Mouse (Mus musculus) CH12.LX (cell line): ENCODE results near the gene Ube4b. TPM values are rescaled to one million over a fixed set of nuclear protein-coding genes. Genes with fewer than 3 reads are reported as not detected.

Experiments
- DNase-seq: peaks from one replicate; pipeline ENCODE4 v3.0.0-alpha.2; 2013; ENCODE audit errors: extremely low read depth
- H3K27ac ChIP-seq: 2 replicates; pipeline ENCODE4 v1.5.1; 2012; ENCODE audit warnings: low read depth, mild to moderate bottlenecking, control low read depth, moderate library complexity; ENCODE audit not compliant: insufficient read depth
- H3K27me3 ChIP-seq: replicated peaks from 2 replicates; pipeline ENCODE3; 2012; ENCODE audit warnings: inconsistent platforms
- H3K36me3 ChIP-seq, 2 experiments: replicated peaks in 1 of 2; 2 replicates each; pipeline versions ENCODE3 to v1.6.1; 2012; ENCODE audit warnings: inconsistent platforms in 1 of 2, low read length in 1 of 2, mild to moderate bottlenecking in 1 of 2, mixed read lengths in 1 of 2, moderate library complexity in 1 of 2; ENCODE audit not compliant: control insufficient read depth in 1 of 2, insufficient read depth in 1 of 2
- H3K4me1 ChIP-seq, 2 experiments: 2 replicates each; pipeline ENCODE4 v1.6.1; 2012; ENCODE audit warnings: inconsistent platforms in 1 of 2, moderate library complexity in 1 of 2; ENCODE audit not compliant: insufficient read depth in 2 of 2, control insufficient read depth in 1 of 2
- H3K4me2 ChIP-seq: 2 replicates; pipeline ENCODE4 v1.6.1; 2012; ENCODE audit warnings: low read depth, mild to moderate bottlenecking, control low read depth; ENCODE audit not compliant: poor library complexity, insufficient read depth, severe bottlenecking
- H3K4me3 ChIP-seq, 3 experiments: fragments of 150-350 bp in 1 of 3; sonication (generic) in 1 of 3; replicated peaks in 1 of 3; 2 replicates each; pipeline versions ENCODE3 to v1.5.1; 2011 to 2012; ENCODE audit warnings: low read depth in 2 of 3, low read length in 2 of 3, mild to moderate bottlenecking in 2 of 3, moderate library complexity in 2 of 3, control low read depth in 1 of 3, improper control_type of control experiment in 1 of 3, inconsistent platforms in 1 of 3, mixed read lengths in 1 of 3; ENCODE audit not compliant: poor library complexity in 1 of 3
- H3K79me2 ChIP-seq: replicated peaks from 2 replicates; pipeline ENCODE4 v1.6.1; 2012; ENCODE audit warnings: mild to moderate bottlenecking, moderate library complexity; ENCODE audit not compliant: control insufficient read depth, poor library complexity, insufficient read depth, severe bottlenecking; ENCODE audit errors: extremely low read depth
- H3K9ac ChIP-seq: 2 replicates; pipeline ENCODE4 v1.6.1; 2012; ENCODE audit warnings: low read depth, mild to moderate bottlenecking, control low read depth, moderate library complexity; ENCODE audit not compliant: insufficient read depth
- H3K9me3 ChIP-seq: replicated peaks from 2 replicates; pipeline ENCODE3; 2012; ENCODE audit warnings: low read length, inconsistent platforms, mixed read lengths
- BHLHE40 ChIP-seq: IDR thresholded peaks from 2 replicates; pipeline ENCODE4 v1.6.1; 2011; ENCODE audit warnings: mild to moderate bottlenecking, low read depth, low read length, improper control_type of control experiment
- CHD2 ChIP-seq: IDR thresholded peaks from 2 replicates; pipeline ENCODE4 v1.6.1; 2011; ENCODE audit warnings: low read length, improper control_type of control experiment
- CTCF ChIP-seq, 2 experiments: IDR thresholded peaks in 1 of 2; conservative IDR thresholded peaks in 1 of 2; 2 replicates each; pipeline ENCODE4 v1.5.1; 2011 to 2012; ENCODE audit warnings: low read depth in 2 of 2, low read length in 2 of 2, improper control_type of control experiment in 1 of 2, inconsistent platforms in 1 of 2, mild to moderate bottlenecking in 1 of 2, moderate library complexity in 1 of 2
- E2F4 ChIP-seq: IDR thresholded peaks from 2 replicates; pipeline ENCODE4 v1.6.1; 2011; ENCODE audit warnings: low read depth, low read length, improper control_type of control experiment; ENCODE audit not compliant: insufficient replicate concordance
- ELF1 ChIP-seq: IDR thresholded peaks from 2 replicates; pipeline ENCODE4 v1.6.1; 2014; ENCODE audit warnings: low read depth, mild to moderate bottlenecking, inconsistent platforms, low read length, improper control_type of control experiment
- ETS1 ChIP-seq: conservative IDR thresholded peaks from 2 replicates; pipeline ENCODE4 v1.6.1; 2012; ENCODE audit warnings: low read depth, mild to moderate bottlenecking, inconsistent platforms, low read length, improper control_type of control experiment, moderate library complexity
- JUN ChIP-seq: IDR thresholded peaks from 2 replicates; pipeline ENCODE4 v1.6.1; 2011; ENCODE audit warnings: low read depth, mild to moderate bottlenecking, low read length, improper control_type of control experiment, moderate library complexity; ENCODE audit not compliant: insufficient read depth
- JUND ChIP-seq: conservative IDR thresholded peaks from 2 replicates; pipeline ENCODE4 v1.6.1; 2011; ENCODE audit warnings: low read depth, low read length, improper control_type of control experiment
- KAT2A ChIP-seq: IDR thresholded peaks from 2 replicates; pipeline ENCODE4 v1.6.1; 2012; ENCODE audit warnings: low read length, improper control_type of control experiment, inconsistent platforms; ENCODE audit not compliant: insufficient replicate concordance
- MEF2A ChIP-seq: IDR thresholded peaks from 2 replicates; pipeline ENCODE4 v1.6.1; 2014; ENCODE audit warnings: low read depth, mild to moderate bottlenecking, inconsistent platforms, low read length, improper control_type of control experiment, borderline replicate concordance
- MXI1 ChIP-seq: IDR thresholded peaks from 2 replicates; pipeline ENCODE4 v1.6.1; 2011; ENCODE audit warnings: mild to moderate bottlenecking, low read depth, low read length, improper control_type of control experiment
- MYC ChIP-seq: IDR thresholded peaks from 2 replicates; pipeline ENCODE4 v1.6.1; 2011; ENCODE audit warnings: low read depth, mild to moderate bottlenecking, improper control_type of control experiment, low read length
- NELFE ChIP-seq: IDR thresholded peaks from 2 replicates; pipeline ENCODE4 v1.6.1; 2011; ENCODE audit warnings: low read depth, low read length, improper control_type of control experiment
- NRF1 ChIP-seq: IDR thresholded peaks from 2 replicates; pipeline ENCODE4 v1.6.1; 2014; ENCODE audit warnings: low read depth, mild to moderate bottlenecking, inconsistent platforms, low read length, improper control_type of control experiment, moderate library complexity
- PAX5 ChIP-seq: IDR thresholded peaks from 2 replicates; pipeline ENCODE4 v1.6.1; 2012; ENCODE audit warnings: low read length, inconsistent platforms, mixed read lengths
- POLR2AphosphoS2 ChIP-seq: IDR thresholded peaks from 2 replicates; pipeline ENCODE4 v1.6.1; 2011; ENCODE audit warnings: low read depth, low read length, improper control_type of control experiment
- RAD21 ChIP-seq: IDR thresholded peaks from 2 replicates; pipeline ENCODE4 v1.6.1; 2011; ENCODE audit warnings: low read depth, mild to moderate bottlenecking, low read length, improper control_type of control experiment, moderate library complexity
- RCOR1 ChIP-seq: conservative IDR thresholded peaks from 2 replicates; pipeline ENCODE4 v1.6.1; 2012; ENCODE audit warnings: low read depth, mild to moderate bottlenecking, inconsistent platforms, low read length, improper control_type of control experiment
- SIN3A ChIP-seq: IDR thresholded peaks from 2 replicates; pipeline ENCODE4 v1.6.1; 2012; ENCODE audit warnings: low read length, improper control_type of control experiment, inconsistent platforms
- SMC3 ChIP-seq: IDR thresholded peaks from 2 replicates; pipeline ENCODE4 v1.6.1; 2011; ENCODE audit warnings: low read depth, low read length, improper control_type of control experiment
- TCF12 ChIP-seq: IDR thresholded peaks from 2 replicates; pipeline ENCODE4 v1.6.1; 2014; ENCODE audit warnings: low read depth, mild to moderate bottlenecking, inconsistent platforms, low read length, improper control_type of control experiment
- USF2 ChIP-seq: conservative IDR thresholded peaks from 2 replicates; pipeline ENCODE4 v1.6.1; 2011; ENCODE audit warnings: low read depth, low read length, improper control_type of control experiment
- ZC3H11A ChIP-seq: IDR thresholded peaks from 2 replicates; pipeline ENCODE4 v1.6.1; 2012; ENCODE audit warnings: low read depth, mild to moderate bottlenecking, inconsistent platforms, low read length, improper control_type of control experiment
- ZMIZ1 ChIP-seq: IDR thresholded peaks from 2 replicates; pipeline ENCODE4 v1.6.1; 2012; ENCODE audit warnings: low read depth, mild to moderate bottlenecking, inconsistent platforms, low read length, improper control_type of control experiment
- dilution Hi-C: fragments of 300-500 bp; cut with MboI; formaldehyde crosslinking; loops from 2 replicates; pipeline ENCODE4 v1.14.3; 2020; ENCODE audit warnings: low sequenced_read_pairs; ENCODE audit not compliant: extremely low pct_unique_long_range_greater_than_20kb, extremely low pct_ligation_motif_present
- in situ Hi-C: fragments of 300-500 bp; cut with MboI; formaldehyde crosslinking; loops from 3 replicates; pipeline ENCODE4 v1.14.3; 2019; ENCODE audit warnings: low sequenced_read_pairs, low pct_ligation_motif_present, low pct_unique_long_range_greater_than_20kb, mixed read lengths
- polyA plus RNA-seq: library from polyadenylated mRNA; unstranded; fragments of >175 nt; gene quantifications from 2 replicates; pipeline ENCODE4 v1.2.1, GENCODE M21; 2012; ENCODE audit warnings: low read depth; ENCODE audit not compliant: insufficient read length
- total RNA-seq, 2 experiments: library from RNA; depleted of rRNA; stranded (reverse); fragments of 300-350 nt in 1 of 2; fragments of >200 nt in 1 of 2; gene quantifications; 2 replicates each; pipeline ENCODE4 v1.2.3; 2012 to 2014

Ube4b gene
- total and polyA plus RNA-seq, 3 experiments: 13.1 to 60.0 (median 41.6) TPM

GRCm38 (mm10) chr4:149414259-149414658 lies 12.3 kb downstream of the Ube4b start:
- Histone ChIP-seq H3K27ac (no peak overlapping the region), H3K4me1 (no peaks in the 10 kb centered on the region), H3K9ac (no peak overlapping the region), H3K27me3 (no peaks in the 10 kb centered on the region), H3K79me2 (peaks cover 42% of the 10 kb centered on the region), H3K4me3 (no peak overlapping the region), H3K9me3 (peaks cover 2% of the 10 kb centered on the region), H3K4me2 (no peak overlapping the region), H3K36me3 (peaks cover 4 to 74% of the 10 kb centered on the region in 2 experiments)
- dilution Hi-C loops: no loop called here
- no peak for DNase-seq
- TF ChIP-seq CTCF (conservative IDR thresholded peaks at IDR 0.05 in 1 of 2, IDR thresholded peaks at IDR 0.05 in 1 of 2; ENCODE audit: low read depth in 2 of 2, low read length in 2 of 2) (peak in 1 of 2 experiments; percentile 26; a peak in 2 of 4 replicates), RCOR1 (no peak), NELFE (no peak), SIN3A (no peak), ZMIZ1 (no peak), NRF1 (no peak), RAD21 (peak; percentile 25), POLR2AphosphoS2 (no peak), ELF1 (no peak), BHLHE40 (no peak), TCF12 (no peak)
- in situ Hi-C loops: no loop called here

GRCm38 (mm10) chr4:149409759-149410158 lies 16.8 kb downstream of the Ube4b start:
- H3K4me1 ChIP-seq: peaks cover 15 to 40% of the 10 kb centered on the region in 2 experiments
- no peak for DNase-seq
- no peak overlapping the region for H3K9ac ChIP-seq
- H3K36me3 ChIP-seq: peaks cover 3 to 63% of the 10 kb centered on the region in 2 experiments
- H3K9me3 ChIP-seq: no peaks in the 10 kb centered on the region
- no peak overlapping the region for H3K4me2 ChIP-seq
- no peak for TF ChIP-seq JUN
- TF ChIP-seq SMC3: no peak
- no peak for TF ChIP-seq BHLHE40
- TF ChIP-seq JUND: no peak
- no peak for TF ChIP-seq ELF1
- no peak for TF ChIP-seq MYC
- no peak for TF ChIP-seq PAX5
- TF ChIP-seq TCF12: no peak
- TF ChIP-seq ZC3H11A: no peak
- no peak for TF ChIP-seq E2F4
- TF ChIP-seq MXI1: no peak
- no peak for TF ChIP-seq NRF1
- TF ChIP-seq SIN3A: no peak
- TF ChIP-seq MEF2A: no peak
- TF ChIP-seq KAT2A: no peak
- no peak for TF ChIP-seq ZMIZ1
- no peak for TF ChIP-seq CHD2
- no peak for TF ChIP-seq USF2
- no peak for TF ChIP-seq ETS1
- TF ChIP-seq, all 38 proteins: peak for 0
- Histone ChIP-seq H3K27me3 (no peaks in the 10 kb centered on the region), H3K4me3 (no peak overlapping the region), H3K27ac (no peak overlapping the region), H3K79me2 (peaks cover 15% of the 10 kb centered on the region)
- dilution Hi-C loops: no loop called here
- in situ Hi-C loops: no loop called here
